Mouse (Mus musculus) liver, postnatal 0 days (tissue): ENCODE data around the gene Eva1c.

Source experiments
- CTCF ChIP-seq: sonication (generic); IDR thresholded peaks from 2 replicates; pipeline ENCODE4 v1.5.1; 2016; ENCODE audit warnings: antibody characterized with exemption, low read depth
- EP300 ChIP-seq: IDR thresholded peaks from 2 replicates; pipeline ENCODE4 v1.6.1; 2016; ENCODE audit warnings: antibody characterized with exemption, low read depth, mild to moderate bottlenecking

DNA sequence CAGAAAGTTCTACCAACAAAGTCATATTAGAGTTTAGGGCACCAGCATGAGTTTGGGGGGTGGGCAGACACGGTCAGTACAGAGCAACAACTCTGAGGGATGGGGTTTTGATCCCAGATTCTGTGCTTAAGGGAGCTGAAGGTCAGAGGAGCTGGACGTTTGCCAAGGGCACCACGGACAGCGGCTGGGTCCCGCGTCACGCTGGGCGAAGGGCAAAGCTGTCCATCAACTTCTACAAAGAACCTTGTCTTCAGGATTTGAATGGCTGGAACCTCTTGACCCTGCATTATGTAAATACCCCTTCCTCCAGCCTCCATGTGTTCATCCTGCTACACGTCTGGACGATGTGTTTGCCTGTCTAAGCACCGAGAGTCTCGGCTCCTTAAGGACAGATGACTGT, 73.0 kb downstream of the Eva1c start:
- TF ChIP-seq CTCF: no peak
- TF ChIP-seq EP300: no peak
